Mouse (Mus musculus): Measurements from ENCODE around the gene Loxl1. TPM values are rescaled to one million over a fixed set of nuclear protein-coding genes. Genes with fewer than 3 reads are reported as not detected.

The Loxl1 gene
- under 1 TPM; 0.11 to 0.22 TPM for total RNA-seq (2023)

DNA sequence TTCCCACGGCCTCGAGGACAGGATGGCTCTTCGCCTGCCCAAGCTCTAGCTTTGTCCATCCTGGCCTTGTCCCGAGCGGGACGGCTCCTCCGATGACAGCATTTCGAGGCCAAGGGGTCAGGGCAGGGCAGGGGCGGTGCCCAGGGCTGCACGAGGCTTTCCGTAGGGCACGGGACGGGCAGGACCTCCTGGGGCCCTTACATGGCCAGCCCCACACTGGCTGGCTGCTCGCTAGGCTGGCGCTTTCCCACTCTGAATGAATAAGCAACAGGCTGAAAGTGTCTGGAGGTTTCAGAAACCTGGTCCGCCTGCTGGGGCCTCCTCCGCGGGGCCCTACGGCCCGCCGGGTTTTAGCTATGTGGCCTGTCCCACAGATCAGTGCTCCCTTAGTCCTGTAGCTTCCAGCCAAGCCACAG, at the start of gene Loxl1:
Gene Loxl1, minus strand, starts transcription at position 243 of the 416 bp plus-strand sequence.

GRCm38 (mm10) chr9:58253033-58253804, 59.8 kb downstream of the Loxl1 start, which contains the start of gene Stoml1:
Stoml1 (plus strand) TSS chr9:58253164.

DNA sequence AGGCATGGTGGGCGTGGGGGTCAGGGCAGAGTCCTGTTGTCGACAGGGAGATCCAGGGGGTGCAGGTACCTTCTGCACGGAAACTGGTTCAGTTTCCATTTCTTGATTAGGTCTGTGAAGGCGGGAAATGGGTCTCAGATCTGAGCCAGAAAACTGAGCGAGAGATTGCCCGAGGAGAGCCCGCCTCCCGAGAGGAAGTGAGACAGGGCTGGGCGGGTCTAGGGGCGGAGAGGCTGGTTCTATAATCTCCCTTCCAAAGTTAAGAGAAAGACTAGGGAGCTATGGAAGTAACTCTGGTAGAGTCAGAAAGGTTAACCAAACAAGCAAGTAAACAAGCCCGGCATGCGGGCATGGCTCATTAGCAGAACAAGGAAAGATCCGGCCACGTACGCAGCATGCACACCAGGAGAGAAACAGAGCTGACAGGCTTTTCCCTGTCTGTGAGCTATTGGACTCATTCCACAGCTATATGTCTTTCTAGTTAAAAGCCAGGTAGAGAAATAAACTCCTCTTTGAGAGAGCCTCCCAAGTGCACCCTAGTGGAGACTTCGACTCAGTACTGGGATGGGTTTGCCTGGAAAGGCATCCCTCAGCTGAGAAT, 63.3 kb downstream of the Loxl1 start, which contains the start of gene Pml:
Gene Pml, minus strand, starts transcription at position 195 of the 601 bp plus-strand sequence.

Other genes with a start within 250 kb of the Loxl1 start
- not detected for gene Stra6, start 249.4 kb downstream of the Loxl1 start, total RNA-seq (2023)
- gene Ccdc33, start 194.4 kb downstream of the Loxl1 start, total RNA-seq (2023), result not detected
- under 1 TPM in 1 of 2 experiments, not detected in 1; 0.35 TPM for gene Islr, start 108.9 kb downstream of the Loxl1 start, total RNA-seq (2023)
- gene Islr2, start 108.9 kb downstream of the Loxl1 start, total RNA-seq (2023), result under 1 TPM in 1 of 2 experiments, not detected in 1; 0.09 TPM
- gene Pml, start 63.4 kb downstream of the Loxl1 start, total RNA-seq (2023), result 10 to 100 TPM; 30.5 to 31.7 TPM
- gene Stoml1, start 60.0 kb downstream of the Loxl1 start, total RNA-seq (2023), result 10 to 100 TPM; 12.0 to 13.3 TPM
- not detected for gene Tbc1d21, start 57.3 kb upstream of the Loxl1 start, total RNA-seq (2023)
- gene Insyn1, start 175.4 kb upstream of the Loxl1 start, total RNA-seq (2023), result not detected
- gene Cd276, start 242.3 kb upstream of the Loxl1 start, total RNA-seq (2023), result under 1 TPM; 0.37 to 0.62 TPM